Mouse (Mus musculus) midbrain, postnatal 0 days (tissue): ENCODE results near the gene Mrpl48. TPM values are rescaled to one million over a fixed set of nuclear protein-coding genes. Genes with fewer than 3 reads are reported as not detected.

ENCODE experiments used
- ATAC-seq: fragments of 200-750 bp; cut with Nextera tagmentation; 2 replicates; pipeline ENCODE4 v1.8.0; 2017; ENCODE audit warnings: moderate number of reproducible peaks, mild to moderate bottlenecking, moderate TSS enrichment, moderate library complexity; ENCODE audit not compliant: low FRiP score
- DNase-seq: peaks from one replicate; pipeline ENCODE4 v3.0.0-alpha.2; 2015; ENCODE audit warnings: low spot score
- H3K27ac ChIP-seq: fragments of 300-500 bp; sonication (generic); 2 replicates; pipeline ENCODE4 v1.5.1; 2014; ENCODE audit warnings: low read depth, mild to moderate bottlenecking, low read length, mixed read lengths
- H3K27me3 ChIP-seq: fragments of 300-500 bp; sonication (generic); 2 replicates; pipeline ENCODE4 v1.6.1; 2014; ENCODE audit warnings: low read length, control low read depth, mixed read lengths; ENCODE audit not compliant: insufficient read depth
- H3K36me3 ChIP-seq: fragments of 300-500 bp; sonication (generic); 2 replicates; pipeline ENCODE4 v1.6.1; 2014; ENCODE audit warnings: low read length, control low read depth, mixed read lengths; ENCODE audit not compliant: insufficient read depth
- H3K4me1 ChIP-seq: fragments of 300-500 bp; sonication (generic); 2 replicates; pipeline ENCODE4 v1.6.1; 2014; ENCODE audit warnings: mild to moderate bottlenecking, control low read depth, antibody characterized with exemption, low read length, mixed read lengths; ENCODE audit not compliant: insufficient read depth
- H3K4me2 ChIP-seq: fragments of 300-500 bp; sonication (generic); 2 replicates; pipeline ENCODE4 v1.6.1; 2014; ENCODE audit warnings: low read depth, mild to moderate bottlenecking, low read length, mixed read lengths; ENCODE audit not compliant: poor library complexity, severe bottlenecking
- H3K4me3 ChIP-seq: fragments of 300-500 bp; sonication (generic); 2 replicates; pipeline ENCODE4 v1.5.1; 2014; ENCODE audit warnings: low read depth, mild to moderate bottlenecking, low read length, moderate library complexity
- H3K9ac ChIP-seq: fragments of 300-500 bp; sonication (generic); replicated peaks from 2 replicates; pipeline ENCODE4 v1.6.1; 2014; ENCODE audit warnings: mild to moderate bottlenecking, low read length, moderate library complexity, mixed read lengths; ENCODE audit not compliant: poor library complexity, severe bottlenecking
- H3K9me3 ChIP-seq: fragments of 300-500 bp; sonication (generic); 2 replicates; pipeline ENCODE4 v1.6.1; 2016; ENCODE audit warnings: low read length, control low read depth
- CTCF ChIP-seq: IDR thresholded peaks from 2 replicates; pipeline ENCODE4 v1.5.1; 2016; ENCODE audit warnings: antibody characterized with exemption, mild to moderate bottlenecking
- WGBS: fragments of 180-500 bp; shearing (Covaris S2); extraction: QIAGEN DNeasy Blood & Tissue Kit; methylation state at CpG from one replicate; pipeline ENCODE4 v1.1.7; 2014; 5-methylcytosine and 5-hydroxymethylcytosine counted together
- polyA plus RNA-seq: library from polyadenylated mRNA; unstranded; fragments of >200 nt; fragmentation: Nextera tagmentation; extraction: Ambion mirVana; gene quantifications from 2 replicates; pipeline ENCODE4 v1.2.1, GENCODE M21; 2015
- total RNA-seq: library from RNA; depleted of rRNA; stranded (reverse); fragments of >200 nt; gene quantifications from 2 replicates; pipeline ENCODE4 v1.2.3, GENCODE M21; 2014

Mrpl48 gene
- total and polyA plus RNA-seq, 2 experiments from 2014 or later = 47.8 to 89.8 TPM

DNA sequence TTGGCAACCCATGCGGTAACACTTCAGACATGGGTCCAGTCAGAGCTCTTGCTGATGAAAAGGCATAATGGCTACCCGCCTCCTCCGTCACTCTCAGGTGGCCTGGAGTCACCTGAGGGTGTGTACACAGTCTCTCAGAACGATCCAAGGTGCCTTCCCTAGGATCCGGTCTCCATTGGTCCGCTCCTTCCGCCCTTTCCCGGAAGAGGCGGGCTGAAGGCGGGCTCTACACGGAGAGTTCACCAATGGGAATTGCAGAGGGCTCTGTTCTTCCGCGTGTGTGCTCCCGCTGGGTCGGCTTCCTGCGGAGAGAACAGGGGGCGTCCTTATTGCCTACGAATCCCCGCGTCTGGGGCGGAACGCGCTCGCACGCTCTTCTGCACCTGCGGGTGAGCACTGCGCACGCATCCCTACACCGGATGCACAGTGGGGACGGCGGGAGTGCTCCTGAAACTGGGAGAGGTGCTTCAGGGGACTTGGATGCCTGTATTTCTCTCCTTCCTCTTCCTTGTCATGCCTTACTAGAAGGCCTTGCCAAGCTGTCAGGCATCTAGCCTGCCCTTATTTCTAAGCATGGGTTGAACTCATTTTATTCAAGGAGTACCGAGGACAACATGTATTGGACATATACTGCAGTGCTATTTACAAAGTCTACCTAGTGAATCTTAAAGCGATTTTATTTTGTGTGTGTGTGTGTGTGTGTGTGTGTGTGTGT is 71.1 kb downstream of the Mrpl48 start, which contains the start of gene Coa4:
Gene Coa4, plus strand, starts transcription at position 268 of the 715 bp plus-strand sequence.
- peak; percentile 97 for DNase-seq
- H3K36me3 ChIP-seq = peaks cover 10% of the 10 kb centered on the region; the same call in 1 of the 2 replicates
- H3K27ac ChIP-seq = peak within 1 kb of the TSS; percentile 91
- peak within 1 kb of the TSS; percentile 63 for H3K4me2 ChIP-seq
- under 1% methylated on average over 33 of the region's 33 CpGs for WGBS
- no peaks in the 10 kb centered on the region; the same call in 1 of the 2 replicates for H3K4me1 ChIP-seq
- H3K9me3 ChIP-seq = no peaks in the 10 kb centered on the region
- no peaks in the 10 kb centered on the region for H3K27me3 ChIP-seq
- peak within 1 kb of the TSS; percentile 60 for H3K4me3 ChIP-seq
- TF ChIP-seq CTCF = peak; percentile 48
- ATAC-seq = peak; percentile 100
- H3K9ac ChIP-seq = peak within 1 kb of the TSS; percentile 70

DNA sequence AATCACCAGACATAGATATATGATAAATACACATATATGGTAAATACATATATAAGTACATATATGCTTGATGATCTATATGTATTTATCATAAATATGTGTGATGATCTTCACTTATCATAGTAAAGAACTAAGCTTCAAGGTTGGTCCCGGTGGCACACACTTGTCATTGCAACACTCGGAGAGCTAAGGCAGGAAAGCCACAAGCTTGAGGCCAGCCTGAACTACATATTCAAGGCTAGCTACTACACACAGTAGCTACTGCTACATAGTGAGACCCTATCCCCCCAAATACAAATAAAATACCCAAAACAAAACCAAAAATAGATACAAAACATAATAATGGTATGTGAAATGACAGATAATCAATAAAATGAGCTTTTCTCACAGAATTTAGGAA is 72.3 kb downstream of the Mrpl48 start:
- 77% methylated on average over 2 of the region's 2 CpGs for WGBS
- no peak for TF ChIP-seq CTCF

DNA sequence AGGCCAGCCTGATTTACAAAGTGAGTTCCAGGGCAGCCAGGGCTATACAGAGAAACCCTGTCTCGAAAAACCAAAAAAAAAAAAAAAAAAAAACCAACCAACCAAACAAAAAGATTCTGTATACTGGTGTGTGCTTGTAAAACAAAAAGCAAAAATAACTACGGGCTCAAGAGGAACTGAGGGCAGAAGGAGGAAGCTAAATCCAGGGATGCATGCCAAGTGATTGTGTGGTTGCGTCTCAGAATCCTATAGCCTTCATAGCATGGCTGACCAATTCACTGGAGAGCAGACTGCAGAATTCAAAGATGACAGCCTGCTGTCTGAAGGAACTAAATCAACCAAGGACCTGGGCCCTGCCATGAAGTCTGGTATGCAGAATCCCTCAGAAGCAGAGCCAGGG is 73.9 kb downstream of the Mrpl48 start:
- H3K9me3 ChIP-seq = no peaks in the 10 kb centered on the region
- no peak overlapping the region for H3K4me2 ChIP-seq
- no peaks in the 10 kb centered on the region for H3K27me3 ChIP-seq
- no peak overlapping the region for H3K9ac ChIP-seq
- DNase-seq (no peak), ATAC-seq (no peak)
- 75% methylated on average over 3 of the region's 3 CpGs for WGBS
- H3K4me3 ChIP-seq = no peak overlapping the region
- no peak for TF ChIP-seq CTCF
- H3K4me1 ChIP-seq = no peaks in the 10 kb centered on the region; the same call in 1 of the 2 replicates
- no peak overlapping the region for H3K27ac ChIP-seq
- H3K36me3 ChIP-seq = peaks cover 2% of the 10 kb centered on the region; the same call in 1 of the 2 replicates

More for the DNA sequence above, 72.3 kb downstream of the Mrpl48 start:
- H3K9me3 ChIP-seq = no peaks in the 10 kb centered on the region
- no peak overlapping the region for H3K27ac ChIP-seq
- H3K4me3 ChIP-seq = no peak overlapping the region
- H3K27me3 ChIP-seq = no peaks in the 10 kb centered on the region
- peaks cover 10% of the 10 kb centered on the region; the same call in 1 of the 2 replicates for H3K36me3 ChIP-seq
- DNase-seq (no peak), ATAC-seq (no peak)
- no peaks in the 10 kb centered on the region; the same call in 1 of the 2 replicates for H3K4me1 ChIP-seq
- H3K4me2 ChIP-seq = no peak overlapping the region
- H3K9ac ChIP-seq = no peak overlapping the region

DNA sequence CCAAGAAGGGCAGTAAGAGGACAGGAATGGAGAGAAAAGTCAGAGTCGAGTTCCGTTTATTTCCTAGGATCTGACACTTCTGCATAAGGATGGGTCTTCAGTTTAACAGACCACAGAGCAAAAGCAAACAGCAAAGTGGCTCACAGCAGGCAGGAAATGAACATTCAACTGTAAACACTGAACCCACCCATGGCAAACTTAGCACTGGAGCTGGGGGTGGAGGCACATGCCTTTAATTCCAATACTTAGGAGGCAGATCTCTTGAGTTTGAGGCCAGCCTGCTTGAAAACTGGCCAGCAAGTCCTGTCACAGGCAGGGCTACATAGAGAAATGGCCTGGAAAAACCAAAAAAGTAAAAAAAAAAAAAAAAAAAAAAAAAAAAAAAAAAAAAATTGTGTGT is 74.6 kb downstream of the Mrpl48 start:
- no peak overlapping the region for H3K27ac ChIP-seq
- no peak for DNase-seq
- no peaks in the 10 kb centered on the region for H3K9me3 ChIP-seq
- no peaks in the 10 kb centered on the region for H3K36me3 ChIP-seq
- no peaks in the 10 kb centered on the region for H3K27me3 ChIP-seq
- TF ChIP-seq CTCF = no peak
- ATAC-seq = no peak
- H3K9ac ChIP-seq = no peak overlapping the region
- 68% methylated on average over 2 of the region's 2 CpGs for WGBS
- H3K4me2 ChIP-seq = no peak overlapping the region
- H3K4me3 ChIP-seq = no peak overlapping the region
- no peaks in the 10 kb centered on the region; the same call in 1 of the 2 replicates for H3K4me1 ChIP-seq

DNA sequence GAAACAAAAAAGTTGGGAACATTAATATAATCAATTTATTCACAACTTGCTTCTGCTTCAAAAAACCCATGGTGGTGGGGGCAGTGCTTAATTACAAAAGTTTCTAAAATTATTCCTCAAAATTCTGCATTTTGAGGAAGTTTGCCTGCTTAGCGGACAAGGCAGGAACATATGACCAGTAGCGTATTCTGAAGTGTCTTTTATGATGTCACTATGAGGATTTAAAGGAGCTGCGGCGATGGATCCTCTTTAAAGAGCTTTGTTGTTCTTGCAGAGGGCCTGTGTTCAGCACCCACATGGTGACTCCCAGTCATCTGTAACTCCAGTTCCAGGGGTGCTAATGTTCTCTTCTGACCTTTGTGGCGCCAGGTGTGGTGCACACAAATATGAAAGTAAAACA is 77.3 kb downstream of the Mrpl48 start:
- H3K27me3 ChIP-seq = no peaks in the 10 kb centered on the region
- no peaks in the 10 kb centered on the region for H3K9me3 ChIP-seq
- no peak for ATAC-seq
- no peak for DNase-seq
- H3K27ac ChIP-seq = no peak overlapping the region
- no peaks in the 10 kb centered on the region for H3K36me3 ChIP-seq
- no peak overlapping the region for H3K9ac ChIP-seq
- TF ChIP-seq CTCF = no peak
- no peaks in the 10 kb centered on the region for H3K4me1 ChIP-seq
- H3K4me3 ChIP-seq = no peak overlapping the region
- 90% methylated on average over 5 of the region's 5 CpGs for WGBS
- H3K4me2 ChIP-seq = no peak overlapping the region

DNA sequence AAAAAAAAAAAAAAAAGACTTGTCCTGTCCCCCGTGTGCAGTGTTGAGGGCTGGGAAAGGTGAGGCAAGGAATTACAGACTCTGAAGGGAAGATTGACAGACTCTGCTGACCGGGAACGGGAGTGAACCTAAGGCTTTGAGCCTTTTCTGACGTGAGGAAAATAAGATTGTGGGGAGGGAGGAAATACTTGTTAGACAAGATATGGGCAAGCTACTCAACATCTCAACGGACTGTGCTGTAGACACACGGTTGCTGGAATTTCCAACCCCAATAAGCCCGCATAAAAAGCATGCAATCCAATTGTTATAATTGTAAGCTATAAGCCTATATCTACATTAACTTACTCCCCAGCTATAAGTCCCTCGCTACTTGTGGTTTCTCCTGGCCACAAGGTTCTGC is 83.4 kb downstream of the Mrpl48 start:
- no peaks in the 10 kb centered on the region for H3K27me3 ChIP-seq
- 79% methylated on average over 8 of the region's 8 CpGs for WGBS
- ATAC-seq = no peak

More for the DNA sequence above, 83.4 kb downstream of the Mrpl48 start:
- no peak overlapping the region for H3K9ac ChIP-seq
- no peak for DNase-seq
- H3K9me3 ChIP-seq = no peaks in the 10 kb centered on the region
- no peaks in the 10 kb centered on the region for H3K4me1 ChIP-seq
- TF ChIP-seq CTCF = no peak
- no peak overlapping the region for H3K27ac ChIP-seq
- no peak overlapping the region for H3K4me3 ChIP-seq
- no peak overlapping the region for H3K4me2 ChIP-seq
- H3K36me3 ChIP-seq = no peaks in the 10 kb centered on the region
